Mouse (Mus musculus) granulocyte monocyte progenitor cell, adult 5-6 weeks (primary cell): ENCODE data around the gene Cxcl16. TPM values are rescaled to one million over a fixed set of nuclear protein-coding genes. Genes with fewer than 3 reads are reported as not detected.

Experiments used
- ATAC-seq: replicated peaks from 2 replicates; pipeline ENCODE4 v1.8.0; 2016; ENCODE audit warnings: mild to moderate bottlenecking, moderate TSS enrichment, inconsistent platforms; ENCODE audit not compliant: poor library complexity, severe bottlenecking
- total RNA-seq, 2 experiments: library from RNA; stranded (forward) in 1 of 2; stranded (reverse) in 1 of 2; fragments of 200-712, 200-1000 nt in 1 of 2; fragments of >200 nt in 1 of 2; fragmentation: Nextera tagmentation in 1 of 2; gene quantifications; 2 replicates each; pipeline ENCODE4 v1.2.3; 2014 to 2017

The Cxcl16 gene
- total RNA-seq, 2 experiments from 2014 or later: not detected

GRCm38 (mm10) chr11:70458688-70459600, 840 bp downstream of the Cxcl16 start, which contains the start of gene Zmynd15:
Gene Zmynd15, plus strand, starts transcription at chr11:70459433.
- ATAC-seq: no peak

- peak; percentile 59 for ATAC-seq
These were observed 6.3 kb downstream of the Cxcl16 start for GRCm38 (mm10) chr11:70453261-70454044.

GRCm38 (mm10) chr11:70451797-70452498, 7.8 kb downstream of the Cxcl16 start, which contains the start of gene Med11:
Gene Med11, plus strand, starts transcription at chr11:70451919.
- peak; percentile 89 for ATAC-seq

GRCm38 (mm10) chr11:70450926-70451325, 8.9 kb downstream of the Cxcl16 start:
- no peak for ATAC-seq

- peak; percentile 20; the same call in 1 of the 2 replicates for ATAC-seq
These were observed 12.4 kb downstream of the Cxcl16 start for GRCm38 (mm10) chr11:70447373-70447772.

- ATAC-seq: peak; percentile 81
These were observed 13.0 kb downstream of the Cxcl16 start for GRCm38 (mm10) chr11:70446756-70447155.

- ATAC-seq: no peak
These were observed 15.1 kb downstream of the Cxcl16 start for GRCm38 (mm10) chr11:70444667-70445066.

GRCm38 (mm10) chr11:70443964-70444363, 15.8 kb downstream of the Cxcl16 start:
- no peak for ATAC-seq

- peak; percentile 61 for ATAC-seq
These were observed 17.9 kb downstream of the Cxcl16 start for GRCm38 (mm10) chr11:70441882-70442281.

- no peak for ATAC-seq
These were observed 19.1 kb downstream of the Cxcl16 start for GRCm38 (mm10) chr11:70440637-70441036.

GRCm38 (mm10) chr11:70438728-70439374, 20.9 kb downstream of the Cxcl16 start:
- no peak for ATAC-seq

GRCm38 (mm10) chr11:70437426-70437825, 22.4 kb downstream of the Cxcl16 start:
- no peak for ATAC-seq

- no peak for ATAC-seq
These were observed 24.3 kb downstream of the Cxcl16 start for GRCm38 (mm10) chr11:70435476-70435875.

GRCm38 (mm10) chr11:70433951-70434350, 25.8 kb downstream of the Cxcl16 start:
- no peak for ATAC-seq

- ATAC-seq: peak; percentile 26
These were observed 26.2 kb downstream of the Cxcl16 start for GRCm38 (mm10) chr11:70433569-70433943.

GRCm38 (mm10) chr11:70432895-70433568, 26.8 kb downstream of the Cxcl16 start:
- peak; percentile 50 for ATAC-seq

GRCm38 (mm10) chr11:70432048-70432894, 27.5 kb downstream of the Cxcl16 start, which contains the start of gene Arrb2:
Gene Arrb2, plus strand, starts transcription at chr11:70432635.
- peak; percentile 72 for ATAC-seq

- ATAC-seq: no peak
These were observed 28.2 kb downstream of the Cxcl16 start for GRCm38 (mm10) chr11:70431574-70431973.
